Comparison of ENCODE assay signal across 8 mouse cellular contexts in genomic region chr12:16893656-16894395, GRCm38 (mm10). TPM values are rescaled to one million over a fixed set of nuclear protein-coding genes. Genes with fewer than 3 reads are reported as not detected.
DNase-seq lines count a peak whose midpoint lies in the region; ATAC-seq and TF ChIP-seq lines count a peak whose summit lies in the region.

No protein-coding gene starts in this region.

- TF ChIP-seq CTCF in gastrocnemius, adult 2 months (IDR thresholded peaks at IDR 0.05), result no peak
- TF ChIP-seq CTCF in ES-Bruce4 (IDR thresholded peaks at IDR 0.05; ENCODE audit: low read depth, low read length), result no peak

- H3K4me1 ChIP-seq in ES-Bruce4 (ENCODE audit: control insufficient read depth, insufficient read depth, low read length), result no peaks in the 10 kb centered on the region
- peaks cover 22% of the 10 kb centered on the region for H3K4me1 ChIP-seq in forebrain, embryonic 16.5 days (replicated peaks; ENCODE audit: control insufficient read depth, insufficient read depth, low read length)
- peaks cover 20% of the 10 kb centered on the region for H3K4me1 ChIP-seq in liver, embryonic 11.5 days (replicated peaks; ENCODE audit: control insufficient read depth, insufficient read depth, low read length)

- H3K27me3 ChIP-seq in ES-Bruce4 (ENCODE audit: control insufficient read depth, insufficient read depth, low read length, poor library complexity, severe bottlenecking), result no peaks in the 10 kb centered on the region
- H3K27me3 ChIP-seq in forebrain, embryonic 16.5 days (replicated peaks; ENCODE audit: control insufficient read depth, insufficient read depth, low read length), result no peaks in the 10 kb centered on the region
- no peaks in the 10 kb centered on the region for H3K27me3 ChIP-seq in liver, embryonic 11.5 days (replicated peaks; ENCODE audit: control insufficient read depth, insufficient read depth, low read length)

- no peaks in the 10 kb centered on the region for H3K36me3 ChIP-seq in ES-Bruce4 (ENCODE audit: control insufficient read depth, insufficient read depth, low read length, poor library complexity, severe bottlenecking)
- H3K36me3 ChIP-seq in forebrain, embryonic 16.5 days (ENCODE audit: control insufficient read depth, insufficient read depth), result no peaks in the 10 kb centered on the region
- no peaks in the 10 kb centered on the region for H3K36me3 ChIP-seq in liver, embryonic 11.5 days (ENCODE audit: control insufficient read depth, insufficient read depth, low read length)

- H3K27ac ChIP-seq in gastrocnemius, adult 2 months, result peak overlapping the region; percentile 99
- peak overlapping the region; percentile 29 for H3K27ac ChIP-seq in ES-Bruce4 (ENCODE audit: insufficient read depth, low read length)
- peak overlapping the region; percentile 92 for H3K27ac ChIP-seq in forebrain, embryonic 16.5 days (ENCODE audit: low read length)
- H3K27ac ChIP-seq in liver, embryonic 11.5 days (ENCODE audit: low read depth, low read length), result peak overlapping the region; percentile 89

- no peak for TF ChIP-seq POLR2A in ES-Bruce4 (IDR thresholded peaks at IDR 0.05; ENCODE audit: insufficient read depth, low read length)

- H3K4me2 ChIP-seq in forebrain, embryonic 16.5 days (ENCODE audit: low read length), result peak overlapping the region; percentile 60
- peak overlapping the region; percentile 95 for H3K4me2 ChIP-seq in liver, embryonic 11.5 days

- intact Hi-C loops in gastrocnemius, adult 2 months (cut with DNase I), result loop anchor here (2.0 kb wide), 2 partner anchors 43 to 59 kb away; no protein-coding TSS in a partner anchor
- intact Hi-C loops in gastrocnemius, postnatal 14 days (cut with DNase I; ENCODE audit: low total_unique reads), result no loop called here

- 4% methylated on average over 18 of the region's 18 CpGs for WGBS in forebrain, embryonic 16.5 days
- 6% methylated on average over 18 of the region's 18 CpGs for WGBS in liver, embryonic 11.5 days

- no peaks in the 10 kb centered on the region for H3K9me3 ChIP-seq in ES-Bruce4 (replicated peaks; ENCODE audit: control insufficient read depth, insufficient read depth, low read length, poor library complexity, severe bottlenecking)
- no peaks in the 10 kb centered on the region for H3K9me3 ChIP-seq in forebrain, embryonic 16.5 days (ENCODE audit: control insufficient read depth, low read length)
- H3K9me3 ChIP-seq in liver, embryonic 11.5 days (ENCODE audit: control insufficient read depth, low read length), result no peaks in the 10 kb centered on the region

- no peak for DNase-seq in gastrocnemius, adult 2 months
- no peak for DNase-seq in gastrocnemius, postnatal 14 days
- no peak for DNase-seq in liver, embryonic 11.5 days (ENCODE audit: low spot score)
- DNase-seq in naive thymus-derived CD4-positive, alpha-beta T cell, adult 2 months (ENCODE audit: low read depth), result peak; percentile 41
- no peak for DNase-seq in embryo, embryonic 9.5 days (ENCODE audit: extremely low spot score)
- no peak for DNase-seq in right cerebral cortex, postnatal 10 days (ENCODE audit: low spot score in 2 of 2)

- H3K9ac ChIP-seq in ES-Bruce4 (ENCODE audit: low read depth, poor library complexity, severe bottlenecking), result peak overlapping the region; percentile 97
- H3K9ac ChIP-seq in forebrain, embryonic 16.5 days (replicated peaks; ENCODE audit: low read depth, low read length), result peak overlapping the region; percentile 95
- H3K9ac ChIP-seq in liver, embryonic 11.5 days (ENCODE audit: low read depth, low read length), result peak overlapping the region; percentile 92

- no peak for ATAC-seq in forebrain, embryonic 16.5 days
- ATAC-seq in liver, embryonic 11.5 days (replicated peaks; ENCODE audit: low FRiP score), result no peak; the same call in 1 of the 2 replicates

- H3K4me3 ChIP-seq in gastrocnemius, adult 2 months, result peak overlapping the region; percentile 99
- peak overlapping the region; percentile 77 for H3K4me3 ChIP-seq in ES-Bruce4 (ENCODE audit: low read depth, low read length)
- peak overlapping the region; percentile 71 for H3K4me3 ChIP-seq in forebrain, embryonic 16.5 days (replicated peaks; ENCODE audit: low read length)
- peak overlapping the region; percentile 93 for H3K4me3 ChIP-seq in liver, embryonic 11.5 days (ENCODE audit: low read depth, low read length)

- no peak for TF ChIP-seq EP300 in ES-Bruce4 (IDR thresholded peaks at IDR 0.05; ENCODE audit: insufficient read depth, low read depth, low read length)

RNA-seq across cellular contexts. Expression of gene Rock2, which starts 0.9 kb away (rescaled TPM):
- total RNA-seq in gastrocnemius, adult 2 months (2021), result 100 to 1,000 TPM in 1 of 2 experiments, 10 to 100 TPM in 1; 86.0 to 103 TPM
- total RNA-seq in gastrocnemius, postnatal 14 days (2021), result 10 to 100 TPM; 71.6 to 76.3 TPM
- polyA plus RNA-seq in ES-Bruce4 (2011; ENCODE audit: insufficient read depth, insufficient read length, low read depth, missing spikeins), result 85.3 and 95.1 TPM in 2 replicates
- 15.6 and 15.9 TPM in 2 replicates for polyA plus RNA-seq in forebrain, embryonic 16.5 days (2015; fragmentation: Nextera tagmentation; extraction: Ambion mirVana)
- polyA plus RNA-seq in liver, embryonic 11.5 days (2014; fragmentation: Nextera tagmentation; extraction: Ambion mirVana), result 11.7 and 14.4 TPM in 2 replicates

Comparison
In these comparisons a context has a peak if more than half of its experiments do, and no peak if none do; other contexts are left out.
1. H3K27ac ChIP-seq: peak in every context shown above with its lines; median percentile 99 in gastrocnemius, adult 2 months; 92 in forebrain, embryonic 16.5 days; 89 in liver, embryonic 11.5 days; 29 in ES-Bruce4.